Mouse (Mus musculus) left cerebral cortex, postnatal 4 days (tissue): ENCODE data around the gene Gtf3c6. TPM values are rescaled to one million over a fixed set of nuclear protein-coding genes. Genes with fewer than 3 reads are reported as not detected.

Source experiments
- DNase-seq: peaks from one replicate; pipeline ENCODE4 v3.0.0-alpha.2; 2022
- intact Hi-C: fragments of 180-260 bp; cut with DNase I; formaldehyde crosslinking; loops from one replicate; pipeline ENCODE4 v1.15.1; 2025
- total RNA-seq, 2 experiments: library from RNA; stranded (reverse); gene quantifications; 2 replicates each; pipeline ENCODE4 v1.2.3; 2021

Gtf3c6 gene
- total RNA-seq, 2 experiments from 2014 or later: 37.0 to 42.5 TPM

- no peak for DNase-seq
- intact Hi-C loops: loop anchor here (2.0 kb wide), 1 partner anchor 267 kb away; no protein-coding TSS in a partner anchor
These were observed 1.6 kb upstream of the Gtf3c6 start for GRCm38 (mm10) chr10:40259542-40259941.

GRCm38 (mm10) chr10:40258976-40259375 is 1.1 kb upstream of the Gtf3c6 start:
- intact Hi-C loops: loop anchor here (2.0 kb wide), 1 partner anchor 268 kb away; no protein-coding TSS in a partner anchor
- DNase-seq: peak; percentile 14

- DNase-seq: peak; percentile 64
- intact Hi-C loops: loop anchor here (2.0 kb wide), 1 partner anchor 268 kb away; no protein-coding TSS in a partner anchor
These were observed 576 bp upstream of the Gtf3c6 start for GRCm38 (mm10) chr10:40258401-40258966.

GRCm38 (mm10) chr10:40256716-40257115 is 1.2 kb downstream of the Gtf3c6 start:
- intact Hi-C loops: no loop called here
- peak; percentile 60 for DNase-seq

- DNase-seq: no peak
- intact Hi-C loops: no loop called here
These were observed 6.9 kb downstream of the Gtf3c6 start for GRCm38 (mm10) chr10:40250969-40251368.

- intact Hi-C loops: no loop called here
- no peak for DNase-seq
These were observed 8.3 kb downstream of the Gtf3c6 start for GRCm38 (mm10) chr10:40249625-40250024.

GRCm38 (mm10) chr10:40247166-40247716 is 10.7 kb downstream of the Gtf3c6 start:
- intact Hi-C loops: no loop called here
- DNase-seq: no peak

- intact Hi-C loops: no loop called here
These were observed 11.3 kb downstream of the Gtf3c6 start, which contains the start of gene Rpf2 for GRCm38 (mm10) chr10:40246374-40247165. Gene Rpf2 (minus strand): TSS chr10:40247036.

GRCm38 (mm10) chr10:40237826-40238225 is 20.1 kb downstream of the Gtf3c6 start:
- DNase-seq: no peak
- intact Hi-C loops: no loop called here

More at GRCm38 (mm10) chr10:40246374-40247165, 11.3 kb downstream of the Gtf3c6 start, which contains the start of gene Rpf2:
- DNase-seq: peak; percentile 85

- intact Hi-C loops: no loop called here
- no peak for DNase-seq
These were observed 24.7 kb downstream of the Gtf3c6 start for GRCm38 (mm10) chr10:40233241-40233640.

GRCm38 (mm10) chr10:40232442-40232841 is 25.5 kb downstream of the Gtf3c6 start:
- DNase-seq: no peak
- intact Hi-C loops: no loop called here

- no peak for DNase-seq
- intact Hi-C loops: no loop called here
These were observed 28.2 kb downstream of the Gtf3c6 start for GRCm38 (mm10) chr10:40229725-40230124.

GRCm38 (mm10) chr10:40227660-40228303 is 30.1 kb downstream of the Gtf3c6 start:
- intact Hi-C loops: no loop called here
- DNase-seq: peak; percentile 35

- intact Hi-C loops: no loop called here
- no peak for DNase-seq
These were observed 39.0 kb downstream of the Gtf3c6 start for GRCm38 (mm10) chr10:40218874-40219273.

- peak; percentile 88 for DNase-seq
- intact Hi-C loops: loop anchor here (5.0 kb wide), 2 partner anchors 160 to 255 kb away; no protein-coding TSS in a partner anchor
These were observed 45.3 kb downstream of the Gtf3c6 start for GRCm38 (mm10) chr10:40212443-40213169.

Other genes with a start within 250 kb of the Gtf3c6 start
- 1 to 10 TPM in 1 of 2 experiments, under 1 TPM in 1; 0.44 to 1.1 TPM for gene Mfsd4b1, start 232.8 kb downstream of the Gtf3c6 start, total RNA-seq
- gene Slc16a10, start 115.8 kb downstream of the Gtf3c6 start, total RNA-seq: 1 to 10 TPM; 3.7 to 3.8 TPM
- 10 to 100 TPM; 30.0 to 36.4 TPM for gene Rpf2, start 11.1 kb downstream of the Gtf3c6 start, total RNA-seq
- gene Amd1, start 44.1 kb upstream of the Gtf3c6 start, total RNA-seq: 10 to 100 TPM; 50.6 to 56.3 TPM
- gene Cdk19, start 81.5 kb upstream of the Gtf3c6 start, total RNA-seq: 10 to 100 TPM; 52.2 to 63.3 TPM